Mouse (Mus musculus) hindbrain, embryonic 12.5 days (tissue): ENCODE data around the gene Rab5if. TPM values are rescaled to one million over a fixed set of nuclear protein-coding genes. Genes with fewer than 3 reads are reported as not detected.
"Not testable (repeated sequence)": the region's sequence is repeated elsewhere in the genome, so short reads cannot be mapped to it uniquely, and the experiment has no call there.

Experiments
- ATAC-seq: fragments of 200-750 bp; cut with Nextera tagmentation; 2 replicates; pipeline ENCODE4 v1.8.0; 2017; ENCODE audit warnings: moderate TSS enrichment; ENCODE audit not compliant: low FRiP score
- H3K27ac ChIP-seq: fragments of 300-500 bp; sonication (generic); 2 replicates; pipeline ENCODE4 v1.5.1; 2016; ENCODE audit warnings: mild to moderate bottlenecking
- H3K27me3 ChIP-seq: fragments of 300-500 bp; sonication (generic); 2 replicates; pipeline ENCODE4 v1.6.1; 2016; ENCODE audit warnings: mild to moderate bottlenecking
- H3K36me3 ChIP-seq: fragments of 300-500 bp; sonication (generic); 2 replicates; pipeline ENCODE4 v1.6.1; 2016; ENCODE audit warnings: mild to moderate bottlenecking
- H3K4me1 ChIP-seq: fragments of 300-500 bp; sonication (generic); 2 replicates; pipeline ENCODE4 v1.6.1; 2016
- H3K4me2 ChIP-seq: fragments of 300-500 bp; sonication (generic); replicated peaks from 2 replicates; pipeline ENCODE4 v1.6.1; 2016; ENCODE audit warnings: mild to moderate bottlenecking
- H3K4me3 ChIP-seq: fragments of 300-500 bp; sonication (generic); 2 replicates; pipeline ENCODE4 v1.5.1; 2016; ENCODE audit warnings: mild to moderate bottlenecking
- H3K9ac ChIP-seq: fragments of 300-500 bp; sonication (generic); 2 replicates; pipeline ENCODE4 v1.6.1; 2016; ENCODE audit warnings: mild to moderate bottlenecking, moderate library complexity
- H3K9me3 ChIP-seq: fragments of 300-500 bp; sonication (generic); replicated peaks from 2 replicates; pipeline ENCODE4 v1.6.1; 2016; ENCODE audit warnings: mild to moderate bottlenecking
- WGBS: fragments of 180-500 bp; shearing (Covaris S2); methylation state at CpG from one replicate; pipeline ENCODE4 v1.1.7; 2016; 5-methylcytosine and 5-hydroxymethylcytosine counted together
- polyA plus RNA-seq: library from polyadenylated mRNA; unstranded; fragments of >200 nt; fragmentation: Nextera tagmentation; extraction: Ambion mirVana; gene quantifications from 2 replicates; pipeline ENCODE4 v1.2.1, GENCODE M21; 2016

Rab5if gene
- polyA plus RNA-seq, 1 experiment from 2014 or later, result 175 TPM

DNA sequence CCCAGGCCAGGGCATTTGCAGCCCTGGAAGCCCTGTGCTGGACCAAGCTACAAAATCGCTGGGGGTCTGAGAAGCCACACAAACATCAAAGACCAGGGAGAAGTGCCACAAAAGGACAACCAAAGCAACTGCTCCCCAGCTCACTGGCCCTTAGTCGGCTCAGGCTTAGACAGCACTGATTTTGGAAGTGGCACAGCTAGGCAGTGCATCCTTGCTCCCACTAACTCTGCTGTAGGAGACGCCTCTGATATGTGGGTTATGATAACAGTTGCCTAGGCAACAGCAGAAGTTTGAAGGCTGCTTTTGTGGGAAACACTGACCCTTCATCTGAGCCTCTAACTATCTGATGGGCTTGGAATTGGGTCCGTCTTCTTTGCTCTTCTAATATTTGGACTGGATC, 36.3 kb downstream of the Rab5if start:
- H3K9me3 ChIP-seq, result no peaks in the 10 kb centered on the region
- ATAC-seq, result no peak
- H3K9ac ChIP-seq, result no peak overlapping the region
- H3K36me3 ChIP-seq, result no peaks in the 10 kb centered on the region
- no peak overlapping the region for H3K27ac ChIP-seq
- no peaks in the 10 kb centered on the region for H3K4me1 ChIP-seq
- H3K4me3 ChIP-seq, result no peak overlapping the region
- no peak overlapping the region for H3K4me2 ChIP-seq
- 78% methylated on average over 4 of the region's 4 CpGs for WGBS
- H3K27me3 ChIP-seq, result no peaks in the 10 kb centered on the region

DNA sequence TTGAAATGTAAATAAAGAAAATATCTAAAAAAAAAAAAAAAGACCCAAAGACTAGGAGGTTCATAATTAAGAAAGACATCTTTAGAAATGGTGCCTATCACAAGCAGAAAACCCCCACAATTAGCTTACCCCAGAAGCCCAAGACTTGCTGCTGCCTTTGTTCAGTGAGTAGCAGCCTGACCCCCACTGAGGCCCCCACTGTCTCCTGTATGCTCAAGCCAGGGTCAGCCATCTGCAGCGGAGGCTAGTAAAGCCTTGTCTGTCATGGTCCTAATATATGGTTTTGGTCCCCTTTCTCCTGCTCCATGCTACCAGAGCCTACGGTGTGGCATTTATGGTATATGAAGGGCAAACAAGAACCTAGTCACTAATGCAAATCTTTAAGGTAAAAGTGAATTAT, 38.4 kb downstream of the Rab5if start:
- no peaks in the 10 kb centered on the region for H3K27me3 ChIP-seq
- H3K9ac ChIP-seq, result no peak overlapping the region
- no peak for ATAC-seq
- no peak overlapping the region for H3K27ac ChIP-seq
- H3K9me3 ChIP-seq, result no peaks in the 10 kb centered on the region
- H3K36me3 ChIP-seq, result no peaks in the 10 kb centered on the region
- no peaks in the 10 kb centered on the region for H3K4me1 ChIP-seq
- no peak overlapping the region for H3K4me3 ChIP-seq
- no peak overlapping the region for H3K4me2 ChIP-seq
- 73% methylated on average over 2 of the region's 2 CpGs for WGBS

DNA sequence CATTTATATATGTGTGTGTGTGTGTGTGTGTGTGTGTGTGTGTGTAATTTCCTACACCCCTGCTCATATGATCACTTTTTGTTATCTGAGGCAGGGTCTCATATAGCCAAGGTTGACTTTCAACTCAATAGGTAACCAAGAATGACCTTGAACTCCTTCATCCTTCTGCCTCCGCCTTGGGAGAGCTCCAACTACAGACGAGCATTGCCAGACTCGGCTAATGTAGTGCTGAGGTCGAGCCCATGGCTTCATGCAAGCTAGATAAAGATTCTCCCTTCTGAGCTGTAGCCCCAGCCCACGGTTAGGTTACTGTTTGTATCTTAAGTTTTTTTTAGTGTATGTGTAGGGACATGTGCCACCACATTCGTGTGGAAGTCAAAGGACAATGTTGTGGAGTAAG, 39.0 kb downstream of the Rab5if start:
- H3K36me3 ChIP-seq, result no peaks in the 10 kb centered on the region
- WGBS, result 79% methylated on average over 6 of the region's 6 CpGs
- H3K4me3 ChIP-seq, result no peak overlapping the region
- ATAC-seq, result no peak
- no peaks in the 10 kb centered on the region for H3K27me3 ChIP-seq
- H3K27ac ChIP-seq, result no peak overlapping the region
- no peaks in the 10 kb centered on the region for H3K9me3 ChIP-seq
- no peak overlapping the region for H3K4me2 ChIP-seq
- H3K4me1 ChIP-seq, result no peaks in the 10 kb centered on the region
- H3K9ac ChIP-seq, result no peak overlapping the region

DNA sequence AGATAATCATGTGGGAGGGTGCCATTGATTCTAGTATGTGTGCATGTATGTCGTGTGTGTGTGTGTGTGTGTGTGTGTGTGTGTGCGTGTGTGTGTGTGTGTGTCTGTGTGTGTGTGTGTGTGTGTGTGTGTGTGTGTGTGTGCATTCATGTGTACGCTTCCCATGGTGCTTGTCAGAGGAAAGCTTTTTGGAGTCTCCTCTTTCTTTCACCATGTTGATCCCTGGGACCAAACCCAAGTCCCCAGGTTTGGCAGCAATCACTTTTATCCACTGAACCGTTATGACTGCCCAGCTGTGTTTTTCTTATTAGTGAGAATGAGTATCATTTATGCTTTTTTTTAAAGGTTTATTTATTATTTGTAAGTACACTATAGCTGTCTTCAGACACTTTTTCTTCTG, 39.5 kb downstream of the Rab5if start:
- H3K27me3 ChIP-seq, ATAC-seq, H3K9me3 ChIP-seq, H3K4me1 ChIP-seq, H3K36me3 ChIP-seq, H3K4me2 ChIP-seq, H3K27ac ChIP-seq, H3K4me3 ChIP-seq, H3K9ac ChIP-seq: not testable (repeated sequence)
- WGBS, result 78% methylated on average over 4 of the region's 4 CpGs

DNA sequence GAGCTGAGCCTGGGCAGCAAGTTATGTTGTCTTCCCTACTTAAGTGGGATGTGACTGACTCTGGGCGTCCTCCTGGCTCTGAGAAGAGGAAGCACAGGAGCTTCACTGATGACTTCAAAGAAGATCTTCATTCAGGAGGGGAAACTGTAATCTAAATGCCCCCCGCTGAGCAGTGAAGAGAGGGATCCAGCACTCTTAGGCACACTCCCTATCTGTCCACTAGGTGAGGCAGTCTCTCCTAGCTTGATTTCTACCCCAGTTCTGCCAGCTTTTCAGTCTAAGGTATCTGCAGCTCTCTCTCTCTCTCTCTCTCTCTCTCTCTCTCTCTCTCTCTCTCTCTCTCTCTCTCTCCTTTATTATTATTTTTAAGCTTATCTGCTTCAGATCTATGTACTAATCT, 40.4 kb downstream of the Rab5if start:
- no peak overlapping the region for H3K4me2 ChIP-seq
- ATAC-seq, result no peak
- WGBS, result 26% methylated on average over 2 of the region's 2 CpGs
- H3K9me3 ChIP-seq, result no peaks in the 10 kb centered on the region
- no peak overlapping the region for H3K4me3 ChIP-seq
- no peaks in the 10 kb centered on the region for H3K27me3 ChIP-seq
- no peak overlapping the region for H3K27ac ChIP-seq
- no peaks in the 10 kb centered on the region for H3K4me1 ChIP-seq
- H3K9ac ChIP-seq, result no peak overlapping the region
- H3K36me3 ChIP-seq, result no peaks in the 10 kb centered on the region

DNA sequence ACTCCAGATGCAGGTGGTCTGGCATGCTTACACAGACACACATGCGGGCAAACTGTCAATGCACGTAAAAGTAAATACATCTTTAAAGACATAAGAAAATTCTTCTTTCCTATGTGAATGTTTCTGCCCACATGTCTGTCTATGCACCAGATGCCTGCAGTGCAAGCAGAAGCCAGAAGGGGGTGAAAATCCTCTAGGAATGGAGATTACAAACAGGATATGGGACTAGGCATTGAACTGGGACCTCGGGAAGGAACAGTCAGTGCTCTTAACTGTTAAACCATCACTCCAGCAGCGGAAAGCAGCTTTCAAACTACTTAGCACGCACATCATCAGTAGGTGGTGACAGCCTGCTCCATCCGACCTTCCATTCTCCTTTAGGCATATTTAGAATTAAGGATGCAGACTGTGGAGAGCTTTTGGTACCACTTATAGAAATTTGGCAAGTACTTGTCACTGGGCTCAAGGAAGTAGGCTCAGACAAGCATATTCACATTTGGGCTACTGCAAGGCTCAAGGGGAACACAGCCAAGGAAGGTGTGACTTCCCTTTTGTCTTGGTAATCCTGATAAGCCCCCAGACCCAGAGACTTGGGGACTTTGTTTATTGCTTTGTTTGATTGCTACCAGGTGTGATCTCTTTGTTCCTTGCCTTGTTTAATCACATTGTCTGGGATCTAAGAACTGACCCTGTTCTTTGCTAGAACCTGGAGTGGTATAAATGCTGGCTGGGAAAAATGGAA, 42.2 kb downstream of the Rab5if start:
- H3K36me3 ChIP-seq, result no peaks in the 10 kb centered on the region
- H3K4me3 ChIP-seq, result no peak overlapping the region
- no peaks in the 10 kb centered on the region for H3K27me3 ChIP-seq
- 26% methylated on average over 6 of the region's 6 CpGs for WGBS
- no peak overlapping the region for H3K4me2 ChIP-seq
- H3K27ac ChIP-seq, result no peak overlapping the region
- no peaks in the 10 kb centered on the region for H3K4me1 ChIP-seq
- no peaks in the 10 kb centered on the region for H3K9me3 ChIP-seq
- no peak overlapping the region for H3K9ac ChIP-seq
- no peak for ATAC-seq

DNA sequence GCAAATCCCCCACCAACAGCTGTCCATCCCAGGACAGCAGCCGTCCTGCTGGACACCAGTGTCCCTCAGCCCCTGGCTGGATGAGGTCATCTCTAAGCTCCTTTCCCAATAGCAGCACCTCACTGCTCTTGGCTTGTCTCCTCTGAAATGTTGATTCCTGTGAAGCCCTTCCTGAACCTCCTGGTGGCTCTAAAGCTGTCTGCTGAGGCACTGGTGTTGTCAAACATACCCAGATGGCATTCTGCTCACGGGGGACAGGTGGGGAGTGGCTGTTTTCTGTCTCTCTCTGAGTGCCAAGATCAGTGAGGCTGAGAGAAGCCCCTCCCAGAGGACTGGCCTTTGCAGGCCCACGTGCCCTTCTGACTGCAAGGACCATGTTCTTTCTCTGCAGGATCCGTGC, 43.0 kb downstream of the Rab5if start:
- H3K9ac ChIP-seq, ATAC-seq, H3K4me3 ChIP-seq, H3K4me2 ChIP-seq, H3K9me3 ChIP-seq, H3K27me3 ChIP-seq, H3K36me3 ChIP-seq, H3K27ac ChIP-seq, H3K4me1 ChIP-seq: not testable (repeated sequence)
- WGBS, result 50% methylated on average over 4 of the region's 4 CpGs

DNA sequence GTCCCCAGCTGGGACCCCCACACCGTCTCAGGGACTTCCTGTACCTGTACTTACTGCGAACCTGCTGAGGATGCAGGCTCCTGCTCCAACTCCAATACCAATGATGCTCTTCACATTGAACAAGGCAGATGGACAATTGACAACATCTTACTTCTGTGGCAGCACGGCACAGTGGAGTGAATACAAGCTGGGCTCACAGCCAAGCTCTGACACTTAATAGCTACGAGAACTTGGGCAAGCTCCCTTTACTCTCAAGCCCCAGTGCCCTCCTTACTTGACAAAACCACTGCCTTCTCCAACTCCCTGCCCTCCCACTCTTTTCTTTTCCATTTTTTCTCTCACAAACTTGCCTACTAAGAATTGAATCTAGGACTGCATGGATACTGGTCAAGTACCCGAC, 50.3 kb downstream of the Rab5if start:
- no peak overlapping the region for H3K4me2 ChIP-seq
- no peaks in the 10 kb centered on the region for H3K27me3 ChIP-seq
- WGBS, result 78% methylated on average over 5 of the region's 5 CpGs
- no peaks in the 10 kb centered on the region for H3K9me3 ChIP-seq
- H3K9ac ChIP-seq, result no peak overlapping the region
- no peak overlapping the region for H3K4me3 ChIP-seq
- no peak overlapping the region for H3K27ac ChIP-seq
- ATAC-seq, result no peak
- no peaks in the 10 kb centered on the region for H3K36me3 ChIP-seq
- no peaks in the 10 kb centered on the region for H3K4me1 ChIP-seq

DNA sequence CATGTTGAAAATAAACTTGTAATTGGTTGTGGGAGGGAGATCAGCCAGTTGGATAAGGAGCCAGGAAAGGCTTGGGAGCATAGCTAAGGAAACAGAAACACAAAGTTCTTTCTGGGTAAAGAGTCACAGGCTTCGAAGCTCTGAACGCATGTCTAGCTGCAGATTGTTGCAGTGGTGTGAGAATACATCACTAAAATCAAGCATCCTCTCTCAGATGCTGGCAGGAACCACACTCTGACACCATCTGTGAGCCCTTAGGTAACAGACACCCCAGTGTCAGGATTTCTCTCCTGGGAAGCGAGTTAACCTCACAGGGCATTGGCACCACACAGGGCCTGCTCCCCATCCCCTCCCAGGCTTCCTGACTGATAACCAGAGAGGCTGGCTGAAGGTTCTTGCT, 52.6 kb downstream of the Rab5if start:
- H3K27ac ChIP-seq, result no peak overlapping the region
- no peak for ATAC-seq
- no peak overlapping the region for H3K9ac ChIP-seq
- no peaks in the 10 kb centered on the region for H3K9me3 ChIP-seq
- no peak overlapping the region for H3K4me3 ChIP-seq
- no peaks in the 10 kb centered on the region for H3K36me3 ChIP-seq
- no peaks in the 10 kb centered on the region for H3K27me3 ChIP-seq
- WGBS, result 78% methylated on average over 3 of the region's 3 CpGs
- no peaks in the 10 kb centered on the region for H3K4me1 ChIP-seq
- no peak overlapping the region for H3K4me2 ChIP-seq

DNA sequence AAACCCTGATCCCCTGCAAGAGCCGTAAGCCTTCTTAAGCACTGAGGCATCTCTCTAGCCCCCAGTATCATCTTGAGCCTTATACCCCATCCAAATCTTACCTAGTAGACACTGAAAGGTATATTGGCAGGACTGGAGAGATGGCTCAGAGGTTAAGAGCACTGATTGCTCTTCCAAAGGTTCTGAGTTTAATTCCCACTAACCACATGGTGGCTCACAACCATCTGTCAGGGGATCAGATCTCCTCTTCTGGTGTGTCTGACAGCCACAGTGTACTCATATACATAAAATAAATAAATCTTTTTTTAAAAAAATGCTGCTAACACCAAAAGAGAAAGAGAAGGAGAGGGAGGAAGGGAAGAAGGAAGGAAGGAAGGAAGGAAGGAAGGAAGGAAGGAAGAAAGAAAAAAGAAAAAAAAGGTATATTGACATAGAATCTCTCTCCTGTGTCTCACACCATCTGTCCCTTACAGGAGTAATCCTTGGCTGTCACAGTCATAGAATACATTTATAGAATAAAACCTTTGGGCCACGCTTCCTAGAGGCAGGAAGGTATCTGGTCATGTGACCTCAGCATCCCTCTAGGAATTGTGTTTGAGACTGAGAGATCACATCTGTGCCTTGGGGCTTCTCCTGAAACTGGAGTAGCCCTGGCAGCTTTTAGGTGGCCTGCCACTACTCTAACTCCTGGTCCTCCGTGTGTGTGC, 53.6 kb downstream of the Rab5if start:
- H3K9me3 ChIP-seq, result no peaks in the 10 kb centered on the region
- H3K4me2 ChIP-seq, result no peak overlapping the region
- no peak overlapping the region for H3K27ac ChIP-seq
- no peaks in the 10 kb centered on the region for H3K36me3 ChIP-seq
- no peak overlapping the region for H3K4me3 ChIP-seq
- no peaks in the 10 kb centered on the region for H3K27me3 ChIP-seq
- WGBS, result 87% methylated on average over 3 of the region's 3 CpGs
- no peak for ATAC-seq
- H3K4me1 ChIP-seq, result no peaks in the 10 kb centered on the region
- H3K9ac ChIP-seq, result no peak overlapping the region

DNA sequence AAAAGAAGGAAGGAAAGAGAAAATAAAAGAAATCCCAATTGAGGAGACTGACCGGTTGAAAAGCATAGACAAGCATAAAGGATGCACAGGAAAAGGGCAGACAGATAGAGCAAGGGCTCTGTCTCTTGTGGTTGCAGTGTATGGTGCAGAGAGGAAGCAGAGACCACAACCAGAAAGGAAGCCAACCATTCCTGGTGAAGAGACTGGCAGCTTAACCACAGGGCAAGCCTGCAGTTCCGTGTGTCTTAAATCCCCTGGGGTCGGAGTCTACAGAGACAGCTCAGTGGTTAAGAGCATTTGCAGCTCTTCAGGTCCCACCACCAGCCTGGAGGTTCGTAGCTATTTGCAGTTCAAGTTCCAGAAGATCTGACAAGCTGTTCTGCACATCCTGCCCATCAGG, 55.6 kb downstream of the Rab5if start:
- no peaks in the 10 kb centered on the region for H3K36me3 ChIP-seq
- no peak for ATAC-seq
- H3K4me3 ChIP-seq, result no peak overlapping the region
- no peaks in the 10 kb centered on the region for H3K27me3 ChIP-seq
- H3K27ac ChIP-seq, result no peak overlapping the region
- no peak overlapping the region for H3K4me2 ChIP-seq
- 76% methylated on average over 4 of the region's 4 CpGs for WGBS
- no peak overlapping the region for H3K9ac ChIP-seq
- no peaks in the 10 kb centered on the region for H3K4me1 ChIP-seq
- H3K9me3 ChIP-seq, result no peaks in the 10 kb centered on the region

DNA sequence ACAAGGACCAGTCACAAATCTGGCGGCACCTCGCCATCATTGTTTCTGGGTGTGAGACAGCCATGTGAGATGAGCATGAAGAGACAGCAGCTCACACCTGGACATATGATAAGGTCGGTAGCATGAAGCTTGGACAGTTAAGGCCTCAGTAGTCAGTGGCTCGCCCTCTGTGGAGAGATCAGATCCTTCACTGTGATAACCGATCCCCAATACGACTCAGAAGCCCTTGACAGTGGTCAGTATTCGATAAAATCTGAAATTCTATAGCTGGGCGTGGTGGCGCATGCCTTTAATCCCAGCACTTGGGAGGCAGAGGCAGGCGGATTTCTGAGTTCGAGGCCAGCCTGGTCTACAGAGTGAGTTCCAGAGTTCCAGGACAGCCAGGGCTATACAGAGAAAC, 56.3 kb downstream of the Rab5if start:
- not testable (repeated sequence) for H3K36me3 ChIP-seq, H3K9me3 ChIP-seq, H3K9ac ChIP-seq, H3K27me3 ChIP-seq, H3K4me1 ChIP-seq, ATAC-seq, H3K4me3 ChIP-seq, H3K27ac ChIP-seq, H3K4me2 ChIP-seq
- 91% methylated on average over 11 of the region's 11 CpGs for WGBS

DNA sequence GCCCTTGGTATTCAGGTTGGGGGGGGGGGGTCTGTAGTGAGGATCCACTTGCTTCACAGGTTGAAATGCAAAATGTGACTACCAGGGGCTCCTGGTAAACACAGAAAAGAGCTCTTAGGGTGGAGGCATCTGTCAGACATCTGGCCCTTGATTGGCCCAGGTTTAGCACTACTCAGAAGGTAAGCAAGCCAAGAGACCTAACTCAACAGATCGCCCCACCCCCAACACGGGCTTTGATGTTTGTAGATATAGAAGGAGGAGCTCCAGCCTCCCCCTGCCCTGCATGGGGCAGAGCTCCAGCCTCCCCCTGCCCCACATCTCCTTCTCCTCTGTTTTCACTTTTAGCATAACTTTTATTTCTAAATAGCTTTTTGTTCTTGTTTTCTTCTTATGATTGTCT, 56.9 kb downstream of the Rab5if start:
- no peaks in the 10 kb centered on the region for H3K9me3 ChIP-seq
- no peak overlapping the region for H3K9ac ChIP-seq
- no peaks in the 10 kb centered on the region for H3K4me1 ChIP-seq
- no peak overlapping the region for H3K4me2 ChIP-seq
- no peaks in the 10 kb centered on the region for H3K27me3 ChIP-seq
- WGBS, result 63% methylated on average over 2 of the region's 2 CpGs
- no peaks in the 10 kb centered on the region for H3K36me3 ChIP-seq
- no peak overlapping the region for H3K27ac ChIP-seq
- ATAC-seq, result no peak
- no peak overlapping the region for H3K4me3 ChIP-seq
